Mouse (Mus musculus) testis, adult 10 weeks (tissue): Measurements from ENCODE around the gene Hspb6. TPM values are rescaled to one million over a fixed set of nuclear protein-coding genes. Genes with fewer than 3 reads are reported as not detected.

Experiments
- polyA plus RNA-seq: library from polyadenylated mRNA; stranded (reverse); fragments of 350-450 nt; fragmentation: Illumina TruSeq; extraction: RNeasy Lipid Tissue Mini Kit (QIAGEN cat#74804); gene quantifications from one replicate; pipeline ENCODE4 v1.2.3, GENCODE M21; 2014; ENCODE audit warnings: low read depth, low replicate concordance

Gene Hspb6
- polyA plus RNA-seq = 35.8 TPM

DNA sequence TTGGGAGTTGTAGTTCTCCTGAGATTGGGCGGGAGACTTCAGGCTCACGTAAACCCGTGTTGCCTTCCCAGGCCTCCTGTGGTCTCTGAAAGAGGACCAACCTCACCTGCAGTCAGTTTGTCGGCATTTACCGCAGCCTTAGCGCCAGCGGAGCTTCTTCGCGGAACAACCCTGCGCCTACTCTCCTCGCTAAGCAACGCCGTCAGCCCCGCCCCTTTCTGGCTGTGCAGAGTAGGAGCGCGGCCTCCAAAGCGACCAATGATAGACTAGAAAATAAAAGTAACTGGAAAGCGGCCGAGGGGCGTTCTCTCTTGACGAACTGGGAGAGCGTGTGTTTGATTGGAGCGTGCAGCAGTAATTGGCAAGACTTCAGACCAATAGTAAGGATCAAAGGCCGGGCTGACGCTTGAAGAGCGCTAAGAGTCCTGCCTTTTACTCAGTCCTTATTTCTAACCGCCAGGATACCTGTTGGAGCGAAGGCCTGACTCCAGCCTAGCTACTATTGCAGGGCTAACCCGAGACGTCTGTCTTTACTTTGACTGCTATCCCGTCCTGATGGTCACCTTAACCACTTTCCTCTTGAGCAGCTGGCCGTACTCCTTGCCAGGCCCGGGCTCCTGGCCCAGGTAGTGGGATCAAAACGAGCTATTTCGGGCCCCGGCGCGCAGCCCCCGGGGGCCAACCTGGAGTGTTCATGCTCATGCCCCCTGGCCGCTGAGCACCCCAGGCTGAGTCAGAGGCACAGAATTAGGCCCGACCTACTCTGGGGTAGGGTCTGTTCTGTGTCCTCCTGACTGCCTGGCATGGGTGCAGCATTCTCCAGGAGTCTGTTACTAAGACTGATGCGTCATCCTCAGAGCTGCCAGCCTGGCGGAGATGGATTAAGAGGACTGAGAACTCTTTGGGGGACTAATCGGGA, at the start of gene Hspb6, which contains the start of gene Proser3:
Hspb6 (plus strand) TSS at position 77 of the 919 bp plus-strand sequence.
Proser3 (minus strand) TSS at position 198 of the 919 bp plus-strand sequence.

DNA sequence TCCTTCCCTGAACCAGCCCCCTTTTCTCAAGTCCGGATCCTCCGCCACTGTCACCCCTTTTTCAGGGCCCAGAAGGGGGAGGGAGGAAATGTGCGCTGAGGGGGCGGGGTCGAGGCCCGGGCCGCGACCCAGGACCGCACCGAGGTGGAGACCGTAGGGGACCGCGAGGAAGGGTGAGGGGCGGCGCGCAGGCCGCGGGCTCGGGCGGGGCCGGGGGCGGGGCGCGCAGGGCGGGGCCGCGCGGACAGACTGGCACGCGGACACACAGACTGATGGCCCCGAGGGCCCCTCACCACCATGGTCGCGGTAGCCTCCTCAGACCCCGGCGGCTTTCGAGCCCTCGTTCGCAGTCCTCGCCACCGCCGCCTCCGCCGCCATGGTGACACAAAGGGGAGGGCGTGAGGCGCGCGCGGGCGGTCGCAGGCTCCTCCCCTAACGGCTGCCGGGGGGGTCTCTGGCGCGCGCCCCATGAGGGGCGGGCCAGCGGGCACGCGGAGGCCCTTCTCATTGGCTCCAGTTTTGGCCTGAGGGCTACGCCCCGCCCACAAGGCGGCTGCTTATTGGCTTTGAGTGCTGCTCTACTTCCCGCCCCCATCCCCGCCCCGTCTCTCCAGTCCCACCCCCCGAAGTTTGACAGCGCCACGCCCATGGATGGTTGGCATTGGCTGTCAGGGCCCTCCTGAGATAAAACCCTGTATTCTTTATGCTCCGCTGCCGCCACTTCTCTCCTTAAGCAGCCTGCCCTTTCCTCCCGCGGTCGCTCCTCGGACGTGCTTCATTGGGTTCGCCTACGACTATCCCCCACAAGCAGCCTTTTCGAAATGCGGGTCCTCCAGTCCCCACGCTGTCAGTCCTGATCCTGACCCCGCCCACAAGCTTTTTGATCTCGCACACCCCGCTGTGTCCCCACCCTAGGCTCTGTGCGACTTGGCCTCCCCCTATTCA, 17.1 kb upstream of the Hspb6 start, which contains the start of gene Arhgap33:
Arhgap33 (minus strand) TSS at position 428 of the 945 bp plus-strand sequence.

DNA sequence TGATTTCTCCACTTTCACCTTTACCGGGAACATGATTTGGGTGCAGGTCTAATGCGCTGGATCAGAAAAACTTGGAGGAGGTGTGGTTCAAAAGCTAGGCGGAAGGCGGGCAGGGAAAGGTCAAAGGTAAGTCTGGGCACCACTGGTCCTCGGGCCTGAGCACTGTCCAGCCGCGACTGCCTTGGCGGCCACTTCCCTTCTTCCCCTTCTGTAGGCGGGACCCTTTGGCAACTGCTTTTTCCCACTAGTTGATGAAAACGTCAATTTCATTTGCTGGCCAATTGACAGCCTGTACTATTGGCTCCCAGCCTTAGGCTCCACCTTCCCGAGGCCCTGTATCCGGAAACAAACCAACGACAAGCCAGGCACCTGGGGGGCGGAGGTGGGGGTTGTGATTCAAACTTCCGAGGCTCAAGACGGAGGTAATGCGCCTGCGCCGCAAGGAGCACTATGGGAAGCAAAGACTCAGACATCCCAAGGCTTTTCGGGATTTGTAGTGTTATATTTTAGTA, 7.5 kb downstream of the Hspb6 start, which contains the start of gene Lin37:
Lin37 (minus strand) TSS at position 396 of the 512 bp plus-strand sequence.

DNA sequence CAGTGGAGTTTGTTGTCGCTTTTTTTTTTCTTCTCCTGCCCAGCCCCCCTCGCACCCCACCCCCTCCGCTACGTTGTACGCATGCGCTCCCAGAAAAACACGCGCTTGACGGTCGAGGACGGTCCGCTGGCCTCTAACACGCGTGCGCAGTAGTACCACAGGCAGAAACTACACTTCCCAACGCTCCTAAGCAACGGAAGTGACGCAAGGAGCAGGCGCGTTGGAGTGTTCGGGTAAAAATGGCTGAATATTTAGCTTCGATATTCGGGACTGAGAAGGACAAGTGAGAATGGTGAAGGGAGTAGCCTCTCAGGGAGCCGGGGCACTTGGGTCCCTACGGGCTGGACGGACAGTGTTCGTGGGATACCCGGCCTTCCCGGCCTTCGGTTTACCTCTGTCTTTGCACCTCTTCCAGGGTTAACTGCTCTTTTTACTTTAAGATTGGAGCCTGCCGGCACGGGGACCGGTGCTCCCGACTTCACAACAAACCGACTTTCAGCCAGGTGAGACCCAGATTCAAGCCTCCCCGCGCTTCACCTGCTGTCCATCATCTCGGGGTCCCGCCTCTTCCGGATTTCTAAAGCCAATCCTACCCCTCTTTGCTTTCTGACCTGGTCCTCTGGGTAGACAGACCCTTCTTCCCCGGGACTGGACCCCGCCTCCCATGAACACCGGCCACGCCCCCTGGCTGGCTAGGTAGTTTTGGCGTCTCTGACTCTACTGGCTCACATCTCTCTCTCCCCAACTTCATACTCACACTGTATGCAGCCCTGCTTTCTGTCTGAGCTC, 11.3 kb downstream of the Hspb6 start, which contains the start of the genes U2af1l4, Gm49396 and Psenen:
U2af1l4 (plus strand) TSS at position 185 of the 789 bp plus-strand sequence.
Gm49396 (plus strand) TSS at position 228 of the 789 bp plus-strand sequence.
Psenen (minus strand) TSS at position 511 of the 789 bp plus-strand sequence.

GRCm38 (mm10) chr7:30564970-30565571, 13.1 kb downstream of the Hspb6 start, which contains the start of gene Igflr1:
Gene Igflr1, plus strand, starts transcription at chr7:30565427.

GRCm38 (mm10) chr7:30588676-30589434, 36.9 kb downstream of the Hspb6 start, which contains the start of gene Kmt2b:
Gene Kmt2b, minus strand, starts transcription at chr7:30588726.

GRCm38 (mm10) chr7:30598786-30599185, 46.8 kb downstream of the Hspb6 start, which contains the start of gene Zbtb32:
Gene Zbtb32, minus strand, starts transcription at chr7:30598909.

Other genes starting within 250 kb of the Hspb6 start
- gene Alkbh6, start 243.5 kb upstream of the Hspb6 start, polyA plus RNA-seq = 1.8 TPM
- gene Syne4, start 237.4 kb upstream of the Hspb6 start, polyA plus RNA-seq = 0.78 TPM
- 0.57 TPM for gene E130208F15Rik, start 230.4 kb upstream of the Hspb6 start, polyA plus RNA-seq
- gene Sdhaf1, start 228.3 kb upstream of the Hspb6 start, polyA plus RNA-seq = 2.2 TPM
- gene Lrfn3, start 189.4 kb upstream of the Hspb6 start, polyA plus RNA-seq = not detected
- not detected for gene Tyrobp, start 138.4 kb upstream of the Hspb6 start, polyA plus RNA-seq
- gene Hcst, start 132.3 kb upstream of the Hspb6 start, polyA plus RNA-seq = not detected
- 0.10 TPM for gene Nfkbid, start 130.4 kb upstream of the Hspb6 start, polyA plus RNA-seq
- gene Aplp1, start 106.6 kb upstream of the Hspb6 start, polyA plus RNA-seq = 1.3 TPM
- gene Kirrel2, start 94.5 kb upstream of the Hspb6 start, polyA plus RNA-seq = not detected
- gene Nphs1, start 93.9 kb upstream of the Hspb6 start, polyA plus RNA-seq = 0.07 TPM
- gene Prodh2, start 58.6 kb upstream of the Hspb6 start, polyA plus RNA-seq = not detected
- gene Arhgap33, start 17.1 kb upstream of the Hspb6 start, polyA plus RNA-seq = 4.2 TPM
- gene Proser3, start 121 bp downstream of the Hspb6 start, polyA plus RNA-seq = 5.3 TPM
- 9.7 TPM for gene Lin37, start 7.7 kb downstream of the Hspb6 start, polyA plus RNA-seq
- gene U2af1l4, start 11.1 kb downstream of the Hspb6 start, polyA plus RNA-seq = 13.3 TPM
- 0.97 TPM for gene Gm49396, start 11.2 kb downstream of the Hspb6 start, polyA plus RNA-seq
- gene Psenen, start 11.4 kb downstream of the Hspb6 start, polyA plus RNA-seq = 22.6 TPM
- gene Igflr1, start 13.2 kb downstream of the Hspb6 start, polyA plus RNA-seq = not detected
- 7.6 TPM for gene Kmt2b, start 36.5 kb downstream of the Hspb6 start, polyA plus RNA-seq
- gene Zbtb32, start 46.7 kb downstream of the Hspb6 start, polyA plus RNA-seq = 21.3 TPM
- not detected for gene Upk1a, start 60.7 kb downstream of the Hspb6 start, polyA plus RNA-seq
- gene Cox6b1, start 74.0 kb downstream of the Hspb6 start, polyA plus RNA-seq = 113 TPM
- gene Etv2, start 83.7 kb downstream of the Hspb6 start, polyA plus RNA-seq = not detected
- gene Rbm42, start 98.1 kb downstream of the Hspb6 start, polyA plus RNA-seq = 0.29 TPM
- gene Haus5, start 112.8 kb downstream of the Hspb6 start, polyA plus RNA-seq = 7.4 TPM
- gene Pmis2, start 119.4 kb downstream of the Hspb6 start, polyA plus RNA-seq = 380 TPM
- gene 2200002J24Rik, start 146.7 kb downstream of the Hspb6 start, polyA plus RNA-seq = 6.8 TPM
- gene Atp4a, start 160.0 kb downstream of the Hspb6 start, polyA plus RNA-seq = 0.25 TPM
- gene Tmem147, start 177.4 kb downstream of the Hspb6 start, polyA plus RNA-seq = 14.5 TPM
- gene Gapdhs, start 191.5 kb downstream of the Hspb6 start, polyA plus RNA-seq = 629 TPM
- gene Sbsn, start 199.3 kb downstream of the Hspb6 start, polyA plus RNA-seq = 0.59 TPM
- gene Dmkn, start 211.6 kb downstream of the Hspb6 start, polyA plus RNA-seq = 5.9 TPM
- not detected for gene Krtdap, start 235.7 kb downstream of the Hspb6 start, polyA plus RNA-seq